Mouse (Mus musculus) intestine, postnatal 0 days (tissue): ENCODE results near the gene Mansc4. TPM values are rescaled to one million over a fixed set of nuclear protein-coding genes. Genes with fewer than 3 reads are reported as not detected.

Experiments
- ATAC-seq: fragments of 200-750 bp; cut with Nextera tagmentation; 2 replicates; pipeline ENCODE4 v1.8.0; 2017; ENCODE audit warnings: mild to moderate bottlenecking, moderate TSS enrichment, moderate library complexity
- H3K27ac ChIP-seq: fragments of 300-500 bp; sonication (generic); 2 replicates; pipeline ENCODE4 v1.5.1; 2014; ENCODE audit warnings: mild to moderate bottlenecking, low read depth, low read length, moderate library complexity
- H3K27me3 ChIP-seq: fragments of 300-500 bp; sonication (generic); replicated peaks from 2 replicates; pipeline ENCODE4 v1.6.1; 2014; ENCODE audit warnings: low read length, mixed read lengths; ENCODE audit not compliant: control insufficient read depth, insufficient read depth
- H3K36me3 ChIP-seq: fragments of 300-500 bp; sonication (generic); 2 replicates; pipeline ENCODE4 v1.6.1; 2014; ENCODE audit warnings: mild to moderate bottlenecking, moderate library complexity; ENCODE audit not compliant: control insufficient read depth, insufficient read depth
- H3K4me1 ChIP-seq: fragments of 300-500 bp; sonication (generic); replicated peaks from 2 replicates; pipeline ENCODE4 v1.6.1; 2014; ENCODE audit warnings: antibody characterized with exemption, low read length, mixed read lengths; ENCODE audit not compliant: control insufficient read depth, insufficient read depth
- H3K4me2 ChIP-seq: fragments of 300-500 bp; sonication (generic); replicated peaks from 2 replicates; pipeline ENCODE4 v1.6.1; 2014; ENCODE audit warnings: low read depth, mild to moderate bottlenecking, moderate library complexity
- H3K4me3 ChIP-seq: fragments of 300-500 bp; sonication (generic); 2 replicates; pipeline ENCODE4 v1.5.1; 2014; ENCODE audit warnings: low read depth, low read length
- H3K9ac ChIP-seq: fragments of 300-500 bp; sonication (generic); 2 replicates; pipeline ENCODE4 v1.6.1; 2014; ENCODE audit warnings: mild to moderate bottlenecking, low read depth, low read length
- H3K9me3 ChIP-seq: fragments of 300-500 bp; sonication (generic); 2 replicates; pipeline ENCODE4 v1.6.1; 2016; ENCODE audit warnings: mixed run types; ENCODE audit not compliant: control insufficient read depth
- CTCF ChIP-seq: sonication (generic); IDR thresholded peaks from 2 replicates; pipeline ENCODE4 v1.5.1; 2016; ENCODE audit warnings: low read depth, mild to moderate bottlenecking, control low read depth, antibody characterized with exemption, moderate library complexity
- WGBS: fragments of 180-500 bp; shearing (Covaris S2); extraction: QIAGEN DNeasy Blood & Tissue Kit; methylation state at CpG from one replicate; pipeline ENCODE4 v1.1.7; 2014; 5-methylcytosine and 5-hydroxymethylcytosine counted together
- polyA plus RNA-seq: library from polyadenylated mRNA; unstranded; fragments of >200 nt; fragmentation: Nextera tagmentation; extraction: Ambion mirVana; gene quantifications from 2 replicates; pipeline ENCODE4 v1.2.1, GENCODE M21; 2015

Gene Mansc4
- polyA plus RNA-seq, 1 experiment from 2014 or later = 1.4 TPM

DNA sequence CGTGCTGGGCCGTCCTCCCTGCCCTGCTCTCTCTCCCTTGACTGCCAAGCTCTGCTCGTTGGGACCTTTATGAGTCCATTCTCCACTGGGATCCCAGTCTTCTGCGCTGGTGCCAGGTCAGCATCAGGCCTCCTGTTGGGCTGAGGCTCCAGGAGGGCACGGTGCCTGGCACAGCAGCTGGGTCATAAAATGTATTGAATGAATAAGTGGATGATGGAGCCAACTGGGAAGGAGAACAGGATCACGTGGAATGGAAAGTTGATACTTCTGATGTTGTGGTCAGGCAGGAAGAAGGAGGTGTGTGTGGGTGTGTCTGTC lies 21.9 kb downstream of the Mansc4 start:
- 0 out of 2 replicates have a peak overlapping the region, but pooled peaks have one; percentile 14 for H3K4me2 ChIP-seq
- H3K4me3 ChIP-seq = no peak overlapping the region
- no peaks in the 10 kb centered on the region for H3K27me3 ChIP-seq
- no peaks in the 10 kb centered on the region for H3K9me3 ChIP-seq
- H3K27ac ChIP-seq = peak overlapping the region; percentile 57
- no peak for TF ChIP-seq CTCF
- no peaks in the 10 kb centered on the region; the same call in 1 of the 2 replicates for H3K4me1 ChIP-seq
- 53% methylated on average over 6 of the region's 6 CpGs for WGBS
- no peak overlapping the region for H3K9ac ChIP-seq
- H3K36me3 ChIP-seq = peaks cover 37% of the 10 kb centered on the region; the same call in 1 of the 2 replicates
- ATAC-seq = peak; percentile 65

GRCm38 (mm10) chr6:147064226-147064943 lies 22.4 kb downstream of the Mansc4 start:
- H3K36me3 ChIP-seq = peaks cover 41% of the 10 kb centered on the region; the same call in 1 of the 2 replicates
- H3K27me3 ChIP-seq = no peaks in the 10 kb centered on the region
- TF ChIP-seq CTCF = no peak
- no peak overlapping the region for H3K9ac ChIP-seq
- peak overlapping the region; percentile 57 for H3K27ac ChIP-seq
- H3K4me3 ChIP-seq = no peak overlapping the region
- H3K9me3 ChIP-seq = no peaks in the 10 kb centered on the region
- H3K4me2 ChIP-seq = 0 out of 2 replicates have a peak overlapping the region, but pooled peaks have one; percentile 14
- peak; percentile 72 for ATAC-seq
- no peaks in the 10 kb centered on the region; the same call in 1 of the 2 replicates for H3K4me1 ChIP-seq
- 51% methylated on average over 10 of the region's 10 CpGs for WGBS

GRCm38 (mm10) chr6:147062694-147063093 lies 24.1 kb downstream of the Mansc4 start:
- no peak overlapping the region for H3K4me3 ChIP-seq
- no peaks in the 10 kb centered on the region; the same call in 1 of the 2 replicates for H3K4me1 ChIP-seq
- H3K4me2 ChIP-seq = no peak overlapping the region
- no peak for TF ChIP-seq CTCF
- WGBS = 89% methylated on average over 7 of the region's 7 CpGs
- peaks cover 50% of the 10 kb centered on the region for H3K36me3 ChIP-seq
- no peak overlapping the region for H3K9ac ChIP-seq
- no peaks in the 10 kb centered on the region for H3K9me3 ChIP-seq
- no peak for ATAC-seq
- no peaks in the 10 kb centered on the region for H3K27me3 ChIP-seq
- no peak overlapping the region for H3K27ac ChIP-seq

GRCm38 (mm10) chr6:147062034-147062433 lies 24.8 kb downstream of the Mansc4 start:
- Histone ChIP-seq H3K27ac (no peak overlapping the region), H3K27me3 (no peaks in the 10 kb centered on the region), H3K9me3 (no peaks in the 10 kb centered on the region), H3K9ac (no peak overlapping the region), H3K36me3 (peaks cover 51% of the 10 kb centered on the region), H3K4me3 (no peak overlapping the region), H3K4me2 (no peak overlapping the region), H3K4me1 (no peaks in the 10 kb centered on the region; the same call in 1 of the 2 replicates)
- 50% methylated on average over 7 of the region's 7 CpGs for WGBS
- ATAC-seq = no peak
- no peak for TF ChIP-seq CTCF

DNA sequence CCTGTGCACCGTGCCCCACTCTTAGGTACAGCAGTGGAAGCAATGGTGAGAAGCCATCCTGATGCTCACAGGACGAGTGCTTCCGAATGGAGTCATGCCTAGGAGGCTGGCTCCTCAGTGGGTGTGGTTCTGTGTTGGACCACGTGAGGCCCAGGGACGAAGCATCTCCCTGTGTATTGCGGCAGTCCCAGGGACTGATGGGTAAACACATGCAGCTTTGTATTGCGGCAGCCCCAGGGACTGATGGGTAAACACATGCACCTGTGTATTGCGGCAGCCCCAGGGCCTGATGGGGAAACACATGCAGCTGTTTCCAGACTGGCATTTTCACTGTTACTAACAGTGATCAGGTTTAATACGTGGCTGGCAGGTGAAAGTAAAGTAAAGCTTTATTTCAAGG lies 25.2 kb downstream of the Mansc4 start:
- Histone ChIP-seq H3K36me3 (peaks cover 51% of the 10 kb centered on the region), H3K4me1 (no peaks in the 10 kb centered on the region; the same call in 1 of the 2 replicates), H3K9ac (no peak overlapping the region), H3K4me2 (no peak overlapping the region), H3K27me3 (no peaks in the 10 kb centered on the region), H3K9me3 (no peaks in the 10 kb centered on the region), H3K27ac (no peak overlapping the region), H3K4me3 (no peak overlapping the region)
- TF ChIP-seq CTCF = no peak
- WGBS = 68% methylated on average over 9 of the region's 9 CpGs
- ATAC-seq = peak; percentile 34; the same call in 1 of the 2 replicates

DNA sequence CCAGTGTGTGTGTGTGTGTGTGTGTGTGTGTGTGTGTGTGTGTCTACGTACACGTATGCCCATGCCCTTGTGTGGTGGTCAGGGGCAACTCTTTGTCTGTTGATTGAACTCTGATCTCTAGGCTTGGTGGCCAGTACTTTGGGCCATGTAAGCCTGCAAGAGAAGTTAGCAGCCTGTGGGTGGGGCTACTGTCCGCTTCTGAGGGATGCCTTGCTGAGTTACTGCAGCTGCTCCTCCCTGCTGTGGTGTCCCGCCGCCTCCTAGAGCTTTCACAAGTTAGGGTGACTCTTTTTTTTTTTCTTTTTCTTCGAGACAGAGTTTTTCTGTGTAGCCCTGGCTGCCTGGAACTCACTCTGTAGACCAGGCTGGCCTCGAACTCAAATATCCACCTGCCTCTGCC lies 27.5 kb downstream of the Mansc4 start:
- Histone ChIP-seq H3K4me1 (no peaks in the 10 kb centered on the region; the same call in 1 of the 2 replicates), H3K9me3 (no peaks in the 10 kb centered on the region), H3K9ac (no peak overlapping the region), H3K27ac (no peak overlapping the region), H3K27me3 (no peaks in the 10 kb centered on the region), H3K4me3 (no peak overlapping the region), H3K36me3 (peaks cover 63% of the 10 kb centered on the region), H3K4me2 (no peak overlapping the region)
- 68% methylated on average over 7 of the region's 7 CpGs for WGBS
- peak; percentile 38 for TF ChIP-seq CTCF
- ATAC-seq = no peak
